Mouse (Mus musculus) limb, embryonic 14.5 days (tissue): Measurements from ENCODE around the gene Jsrp1. TPM values are rescaled to one million over a fixed set of nuclear protein-coding genes. Genes with fewer than 3 reads are reported as not detected.

Experiments
- ATAC-seq: fragments of 200-750 bp; cut with Nextera tagmentation; 2 replicates; pipeline ENCODE4 v1.8.0; 2017; ENCODE audit warnings: low read depth, moderate number of reproducible peaks, moderate TSS enrichment; ENCODE audit not compliant: low FRiP score
- DNase-seq: peaks from one replicate; pipeline ENCODE4 v3.0.0-alpha.2; 2015; ENCODE audit warnings: low spot score
- H3K27ac ChIP-seq: fragments of 300-500 bp; sonication (generic); replicated peaks from 2 replicates; pipeline ENCODE4 v1.5.1; 2014; ENCODE audit warnings: low read depth, mild to moderate bottlenecking, low read length, moderate library complexity, mixed read lengths
- H3K27me3 ChIP-seq: fragments of 300-500 bp; sonication (generic); 2 replicates; pipeline ENCODE4 v1.6.1; 2014; ENCODE audit warnings: low read length, mixed read lengths; ENCODE audit not compliant: control insufficient read depth, insufficient read depth
- H3K36me3 ChIP-seq: fragments of 300-500 bp; sonication (generic); 2 replicates; pipeline ENCODE4 v1.6.1; 2014; ENCODE audit warnings: mild to moderate bottlenecking, low read length, moderate library complexity, mixed read lengths; ENCODE audit not compliant: control insufficient read depth, insufficient read depth
- H3K4me1 ChIP-seq: fragments of 300-500 bp; sonication (generic); 2 replicates; pipeline ENCODE4 v1.6.1; 2014; ENCODE audit warnings: antibody characterized with exemption, low read length, mixed read lengths; ENCODE audit not compliant: control insufficient read depth, insufficient read depth
- H3K4me2 ChIP-seq: fragments of 300-500 bp; sonication (generic); replicated peaks from 2 replicates; pipeline ENCODE4 v1.6.1; 2014; ENCODE audit warnings: low read depth, mild to moderate bottlenecking, low read length, moderate library complexity; ENCODE audit not compliant: severe bottlenecking
- H3K4me3 ChIP-seq: fragments of 300-500 bp; sonication (generic); replicated peaks from 2 replicates; pipeline ENCODE4 v1.5.1; 2014; ENCODE audit warnings: low read length
- H3K9ac ChIP-seq: fragments of 300-500 bp; sonication (generic); 2 replicates; pipeline ENCODE4 v1.6.1; 2014; ENCODE audit warnings: mild to moderate bottlenecking, low read depth, low read length, moderate library complexity; ENCODE audit not compliant: severe bottlenecking
- H3K9me3 ChIP-seq: fragments of 300-500 bp; sonication (generic); 2 replicates; pipeline ENCODE4 v1.6.1; 2016; ENCODE audit warnings: low read length; ENCODE audit not compliant: control insufficient read depth
- POLR2A ChIP-seq: fragments of 200-500 bp; IDR thresholded peaks from 2 replicates; pipeline ENCODE4 v1.8.0; 2012; ENCODE audit warnings: inconsistent platforms, mild to moderate bottlenecking, moderate library complexity, borderline replicate concordance; ENCODE audit not compliant: insufficient read depth, insufficient read length; ENCODE audit errors: extremely low read depth
- WGBS: fragments of 180-500 bp; shearing (Covaris S2); extraction: QIAGEN DNeasy Blood & Tissue Kit; methylation state at CpG from one replicate; pipeline ENCODE4 v1.1.7; 2014; 5-methylcytosine and 5-hydroxymethylcytosine counted together
- polyA plus RNA-seq, 2 experiments: library from polyadenylated mRNA; depleted of rRNA in 1 of 2; stranded (reverse) in 1 of 2; unstranded in 1 of 2; fragments of >200 nt; fragmentation: Nextera tagmentation in 1 of 2; extraction: Ambion mirVana in 1 of 2; gene quantifications; 2 replicates each; pipeline versions ENCODE4 v1.2.1 to v1.2.3; 2012 to 2014

Jsrp1 gene
- polyA plus RNA-seq, 2 experiments, result 6.1 to 12.1 TPM

DNA sequence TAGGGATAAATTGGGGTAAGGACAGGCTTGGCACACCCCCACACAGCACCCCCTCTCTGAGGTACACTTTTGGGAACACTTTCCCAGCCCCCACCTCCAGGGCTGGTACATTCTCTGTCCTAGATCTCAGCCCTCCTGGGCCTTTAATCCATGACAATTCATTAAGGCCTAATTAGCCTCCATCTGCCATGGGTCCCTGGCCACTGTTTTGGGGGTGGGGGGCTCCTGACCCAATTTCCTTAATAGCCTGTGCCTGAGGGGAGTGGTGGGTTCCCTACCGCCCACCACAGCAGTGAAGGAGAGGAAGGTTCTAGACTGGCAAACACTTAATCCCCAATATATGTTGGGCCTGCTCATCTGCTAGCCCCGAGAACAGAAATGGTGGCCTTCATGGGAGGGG lies 28.4 kb upstream of the Jsrp1 start:
- WGBS, result 82% methylated on average over 2 of the region's 2 CpGs
- Histone ChIP-seq H3K36me3 (no peaks in the 10 kb centered on the region), H3K4me1 (no peaks in the 10 kb centered on the region), H3K4me3 (no peak overlapping the region), H3K4me2 (no peak overlapping the region), H3K27ac (no peak overlapping the region), H3K9ac (no peak overlapping the region), H3K27me3 (peaks cover 44% of the 10 kb centered on the region), H3K9me3 (no peaks in the 10 kb centered on the region)
- ATAC-seq, result no peak
- DNase-seq, result no peak
- no peak for TF ChIP-seq POLR2A

DNA sequence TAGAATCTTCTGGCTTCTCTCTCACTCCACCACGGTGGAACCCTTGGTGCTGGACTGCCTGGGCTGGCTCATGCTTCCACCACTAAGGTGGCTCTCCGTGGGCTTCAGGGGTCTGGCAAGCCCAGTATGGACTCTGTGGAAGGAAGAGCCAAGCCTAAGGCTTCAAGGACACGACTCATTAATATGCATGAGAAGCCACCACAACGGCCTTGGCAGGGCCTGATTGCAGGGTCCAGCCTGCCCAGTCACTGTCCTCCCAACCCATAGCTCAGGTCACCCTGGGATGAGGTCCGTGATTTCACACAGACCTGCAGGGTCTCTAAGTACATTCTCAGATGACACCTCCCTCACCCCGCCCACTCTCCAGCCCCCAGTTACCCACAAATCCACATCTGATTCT lies 26.6 kb upstream of the Jsrp1 start:
- Histone ChIP-seq H3K4me3 (no peak overlapping the region), H3K9ac (no peak overlapping the region), H3K4me2 (no peak overlapping the region), H3K27me3 (peaks cover 53% of the 10 kb centered on the region), H3K27ac (no peak overlapping the region), H3K9me3 (no peaks in the 10 kb centered on the region), H3K4me1 (no peaks in the 10 kb centered on the region), H3K36me3 (no peaks in the 10 kb centered on the region)
- WGBS, result 59% methylated on average over 6 of the region's 6 CpGs
- DNase-seq (no peak), ATAC-seq (no peak)
- TF ChIP-seq POLR2A, result no peak

DNA sequence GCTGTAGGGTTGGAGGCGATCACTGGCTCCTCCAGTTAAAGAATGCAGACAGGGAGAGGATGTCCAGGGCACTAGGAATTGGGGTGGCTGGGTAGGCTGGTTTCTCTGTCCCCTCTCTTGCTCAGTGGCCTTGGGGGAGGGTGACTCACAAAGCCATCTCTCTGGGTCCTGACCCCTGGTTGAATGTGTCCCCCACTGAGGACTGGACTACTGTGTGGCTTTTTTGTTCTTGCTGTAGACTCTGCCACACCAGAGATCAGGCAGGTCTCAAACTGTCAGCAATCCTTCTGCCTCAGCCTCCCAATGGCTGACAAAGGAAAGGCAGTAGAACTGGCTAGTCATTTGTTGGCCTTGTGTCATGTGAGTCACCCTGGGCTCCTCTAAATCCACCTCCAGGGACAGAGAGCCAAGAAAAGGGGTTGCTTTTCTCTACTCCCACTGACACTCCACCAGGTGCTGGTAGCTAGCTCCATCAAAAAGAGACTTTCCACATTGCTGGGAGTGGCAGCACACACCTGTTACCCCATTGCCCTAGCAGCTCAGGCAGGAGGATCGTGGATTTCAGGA lies 25.1 kb upstream of the Jsrp1 start:
- H3K27ac ChIP-seq, result no peak overlapping the region
- peaks cover 52% of the 10 kb centered on the region for H3K27me3 ChIP-seq
- no peaks in the 10 kb centered on the region for H3K9me3 ChIP-seq
- no peak overlapping the region for H3K4me3 ChIP-seq
- no peaks in the 10 kb centered on the region for H3K4me1 ChIP-seq
- no peak overlapping the region for H3K4me2 ChIP-seq
- WGBS, result 64% methylated on average over 2 of the region's 2 CpGs
- ATAC-seq (no peak), DNase-seq (no peak)
- TF ChIP-seq POLR2A, result no peak
- H3K9ac ChIP-seq, result no peak overlapping the region
- H3K36me3 ChIP-seq, result no peaks in the 10 kb centered on the region

DNA sequence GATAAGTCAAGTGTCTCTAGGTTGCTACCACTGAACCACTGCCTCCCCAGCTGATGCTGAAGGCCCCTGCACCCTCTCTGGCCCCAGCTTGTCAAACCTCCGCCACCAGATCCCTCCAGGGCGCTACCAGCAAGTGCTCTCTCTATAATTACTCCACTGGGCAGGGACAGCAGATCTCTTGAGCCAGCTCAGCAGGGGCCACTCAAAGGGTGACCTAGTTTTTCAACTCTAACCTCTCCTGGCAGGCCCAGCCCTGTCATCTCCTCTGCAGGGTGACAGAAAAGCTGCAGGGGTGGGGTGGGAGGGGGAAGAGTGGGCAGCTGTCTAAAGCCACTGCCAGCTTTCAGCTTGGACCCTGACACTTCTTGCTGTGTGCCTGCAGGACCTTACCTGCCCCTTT lies 24.5 kb upstream of the Jsrp1 start:
- H3K4me3 ChIP-seq, result no peak overlapping the region
- no peaks in the 10 kb centered on the region for H3K9me3 ChIP-seq
- H3K36me3 ChIP-seq, result no peaks in the 10 kb centered on the region
- ATAC-seq, result no peak
- no peak overlapping the region for H3K4me2 ChIP-seq
- no peak overlapping the region for H3K27ac ChIP-seq
- TF ChIP-seq POLR2A, result no peak
- DNase-seq, result no peak
- 4% methylated on average over 2 of the region's 2 CpGs for WGBS
- no peaks in the 10 kb centered on the region for H3K4me1 ChIP-seq
- peaks cover 46% of the 10 kb centered on the region for H3K27me3 ChIP-seq
- no peak overlapping the region for H3K9ac ChIP-seq

DNA sequence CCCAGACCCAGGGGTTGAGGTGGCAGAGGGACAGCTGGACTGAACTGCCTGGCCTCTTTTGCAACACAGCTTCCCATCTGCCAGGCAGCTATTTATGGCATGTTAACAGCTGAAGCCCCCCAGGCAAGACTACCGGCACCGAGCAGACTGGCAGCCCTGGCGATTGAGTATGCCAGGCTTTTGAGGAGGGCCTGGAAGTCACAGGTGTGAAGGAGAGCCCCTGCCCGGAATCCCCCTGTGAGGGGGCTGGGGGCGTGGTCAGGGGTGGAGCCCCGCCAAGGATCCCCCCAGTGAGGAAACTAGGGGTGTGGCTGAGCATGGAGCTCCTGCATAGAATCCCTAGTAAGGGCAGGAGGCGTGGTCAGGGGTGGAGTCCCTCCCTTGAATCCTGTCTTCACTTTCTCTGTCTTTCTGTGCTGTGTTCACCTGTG lies 23.7 kb upstream of the Jsrp1 start:
- no peaks in the 10 kb centered on the region for H3K4me1 ChIP-seq
- no peaks in the 10 kb centered on the region for H3K36me3 ChIP-seq
- ATAC-seq (no peak), DNase-seq (no peak)
- H3K4me3 ChIP-seq, result no peak overlapping the region
- no peak overlapping the region for H3K27ac ChIP-seq
- no peak overlapping the region for H3K4me2 ChIP-seq
- H3K27me3 ChIP-seq, result peaks cover 38% of the 10 kb centered on the region
- H3K9me3 ChIP-seq, result no peaks in the 10 kb centered on the region
- 42% methylated on average over 7 of the region's 7 CpGs for WGBS
- no peak overlapping the region for H3K9ac ChIP-seq
- no peak for TF ChIP-seq POLR2A

DNA sequence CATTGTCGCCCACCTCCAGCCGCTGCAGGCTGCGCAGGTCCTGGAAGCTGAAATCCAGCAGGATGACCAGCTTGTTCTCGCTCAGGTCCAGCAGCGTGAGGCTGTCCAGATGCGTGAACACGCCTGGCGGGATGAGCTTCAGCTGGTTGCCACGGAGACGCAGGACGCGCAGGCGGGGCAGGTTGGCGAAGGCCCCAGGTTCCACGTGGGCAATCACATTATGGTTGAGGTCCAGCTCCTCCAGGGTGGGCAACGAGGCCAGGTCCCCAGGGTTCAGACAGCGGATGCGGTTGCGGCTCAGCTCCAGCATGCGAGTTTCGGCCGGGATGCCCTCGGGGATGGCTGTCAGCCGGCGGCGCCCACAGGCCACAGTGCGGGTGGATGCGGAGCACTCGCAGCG lies 22.3 kb upstream of the Jsrp1 start:
- Histone ChIP-seq H3K9me3 (no peaks in the 10 kb centered on the region), H3K4me1 (no peaks in the 10 kb centered on the region), H3K27me3 (peaks cover 37% of the 10 kb centered on the region), H3K4me3 (no peak overlapping the region), H3K27ac (no peak overlapping the region), H3K4me2 (no peak overlapping the region), H3K9ac (no peak overlapping the region), H3K36me3 (peaks cover 3% of the 10 kb centered on the region; the same call in 1 of the 2 replicates)
- DNase-seq (no peak), ATAC-seq (no peak)
- WGBS, result 44% methylated on average over 30 of the region's 30 CpGs
- TF ChIP-seq POLR2A, result no peak
